Mouse (Mus musculus): ENCODE results near the gene Hpca. TPM values are rescaled to one million over a fixed set of nuclear protein-coding genes. Genes with fewer than 3 reads are reported as not detected.

Hpca gene
- total RNA-seq, 2 experiments from 2014 or later: 2,567 to 2,613 TPM

GRCm38 (mm10) chr4:129112231-129112630 is 9.6 kb downstream of the Hpca start:
- DNase-seq (ENCODE audit: extremely low spot score in 1 of 2, low spot score in 1 of 2): no peak

- no peak for DNase-seq (ENCODE audit: extremely low spot score in 1 of 2, low spot score in 1 of 2)
Measured at GRCm38 (mm10) chr4:129111350-129111749, 10.5 kb downstream of the Hpca start.

GRCm38 (mm10) chr4:129110804-129111203 is 11.0 kb downstream of the Hpca start:
- DNase-seq (ENCODE audit: extremely low spot score in 1 of 2, low spot score in 1 of 2): no peak

- DNase-seq (ENCODE audit: extremely low spot score in 1 of 2, low spot score in 1 of 2): no peak
Measured at GRCm38 (mm10) chr4:129108624-129109023, 13.2 kb downstream of the Hpca start.

- DNase-seq (ENCODE audit: extremely low spot score in 1 of 2, low spot score in 1 of 2): no peak
Measured at GRCm38 (mm10) chr4:129107348-129107899, 14.4 kb downstream of the Hpca start.

GRCm38 (mm10) chr4:129106073-129106472 is 15.8 kb downstream of the Hpca start:
- DNase-seq (ENCODE audit: extremely low spot score in 1 of 2, low spot score in 1 of 2): no peak

GRCm38 (mm10) chr4:129105356-129105755 is 16.5 kb downstream of the Hpca start, which contains the start of gene Tmem54:
Gene Tmem54, plus strand, starts transcription at chr4:129105548.
- DNase-seq (ENCODE audit: extremely low spot score in 1 of 2, low spot score in 1 of 2): no peak

GRCm38 (mm10) chr4:129102133-129102829 is 19.6 kb downstream of the Hpca start:
- no peak for DNase-seq (ENCODE audit: extremely low spot score in 1 of 2, low spot score in 1 of 2)

- no peak for DNase-seq (ENCODE audit: extremely low spot score in 1 of 2, low spot score in 1 of 2)
Measured at GRCm38 (mm10) chr4:129097006-129097405, 24.8 kb downstream of the Hpca start.

GRCm38 (mm10) chr4:129095276-129095675 is 26.6 kb downstream of the Hpca start:
- DNase-seq (ENCODE audit: extremely low spot score in 1 of 2, low spot score in 1 of 2): no peak

GRCm38 (mm10) chr4:129087850-129088249 is 34.0 kb downstream of the Hpca start:
- no peak for DNase-seq (ENCODE audit: extremely low spot score in 1 of 2, low spot score in 1 of 2)

- DNase-seq (ENCODE audit: extremely low spot score in 1 of 2, low spot score in 1 of 2): peak; percentile 63 to 83
Measured at GRCm38 (mm10) chr4:129086078-129086477, 35.8 kb downstream of the Hpca start.

GRCm38 (mm10) chr4:129084896-129085295 is 36.9 kb downstream of the Hpca start:
- DNase-seq (ENCODE audit: extremely low spot score in 1 of 2, low spot score in 1 of 2): no peak

- peak; percentile 45 to 58 for DNase-seq (ENCODE audit: extremely low spot score in 1 of 2, low spot score in 1 of 2)
Measured at GRCm38 (mm10) chr4:129082379-129083115, 39.3 kb downstream of the Hpca start.

GRCm38 (mm10) chr4:129081939-129082338 is 39.9 kb downstream of the Hpca start:
- DNase-seq (ENCODE audit: extremely low spot score in 1 of 2, low spot score in 1 of 2): no peak

- no peak for DNase-seq (ENCODE audit: extremely low spot score in 1 of 2, low spot score in 1 of 2)
Measured at GRCm38 (mm10) chr4:129081512-129081911, 40.3 kb downstream of the Hpca start.

GRCm38 (mm10) chr4:129081041-129081440 is 40.8 kb downstream of the Hpca start:
- no peak for DNase-seq (ENCODE audit: extremely low spot score in 1 of 2, low spot score in 1 of 2)

- DNase-seq (ENCODE audit: extremely low spot score in 1 of 2, low spot score in 1 of 2): no peak
Measured at GRCm38 (mm10) chr4:129079126-129079525, 42.7 kb downstream of the Hpca start.

GRCm38 (mm10) chr4:129068848-129069247 is 53.0 kb downstream of the Hpca start:
- no peak for DNase-seq (ENCODE audit: extremely low spot score in 1 of 2, low spot score in 1 of 2)

GRCm38 (mm10) chr4:129067638-129068415 is 54.0 kb downstream of the Hpca start:
- no peak for DNase-seq (ENCODE audit: extremely low spot score in 1 of 2, low spot score in 1 of 2)
